Mouse (Mus musculus): Measurements from ENCODE around the gene Loxl3. TPM values are rescaled to one million over a fixed set of nuclear protein-coding genes. Genes with fewer than 3 reads are reported as not detected.

The Loxl3 gene
- total RNA-seq (2014; rRNA removed) (3.5 and 4.7 TPM in 2 replicates), polyA plus RNA-seq (2015; fragmentation: Nextera tagmentation; extraction: Ambion mirVana) (4.3 and 4.5 TPM in 2 replicates)

DNA sequence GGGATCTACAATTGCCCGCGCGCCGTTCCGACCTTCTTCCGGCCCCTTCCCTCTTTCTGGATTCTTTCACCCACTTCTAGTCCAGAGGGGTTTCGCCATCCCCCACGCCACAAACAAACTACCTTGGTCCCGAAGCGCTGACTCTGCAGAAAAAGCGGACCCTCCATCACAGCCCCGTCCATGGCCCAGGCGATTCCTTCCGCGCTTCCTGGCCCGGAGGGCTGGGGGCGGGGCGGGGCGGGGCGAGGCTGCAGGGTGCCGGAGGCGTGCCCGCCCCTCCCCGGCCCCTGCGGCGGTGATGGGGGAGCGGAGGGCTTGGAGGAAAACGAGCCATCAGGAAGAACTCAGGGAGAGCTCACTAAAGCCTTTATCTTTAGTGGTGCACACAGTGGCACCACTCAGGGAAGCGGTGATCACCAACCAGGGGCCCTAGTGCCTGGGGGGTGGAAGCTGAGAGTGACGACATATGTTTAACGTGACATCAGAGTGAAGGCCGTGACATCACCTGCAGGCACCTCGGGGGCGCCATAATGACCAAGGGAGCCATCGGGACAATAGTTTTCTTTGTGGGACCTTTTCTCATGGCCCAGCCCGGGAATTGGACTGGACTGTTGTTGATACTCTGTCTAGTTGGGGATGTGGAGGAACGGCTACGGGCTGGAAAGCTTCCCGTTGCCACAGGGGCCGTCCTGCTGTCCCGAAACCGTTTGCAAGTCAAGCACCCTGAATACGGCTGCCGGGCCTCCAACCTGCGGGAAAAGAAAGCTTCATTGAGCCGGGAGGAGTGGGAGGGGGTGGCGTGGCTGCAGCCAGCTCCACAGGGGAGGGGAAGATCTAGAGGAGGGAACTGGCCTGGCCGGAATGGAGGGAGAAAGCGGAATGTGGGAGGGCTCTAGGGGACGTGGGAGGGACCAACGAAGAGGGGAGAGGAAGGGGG is at the start of gene Loxl3, which contains the start of gene Dok1:
TSS of gene Loxl3 (plus strand) at position 925 of the 937 bp plus-strand sequence.
TSS of gene Dok1 (minus strand) at position 223 of the 937 bp plus-strand sequence.
- no peak for TF ChIP-seq CTCF (IDR thresholded peaks at IDR 0.05; ENCODE audit: low read depth)
- Histone ChIP-seq H3K27me3 (ENCODE audit: insufficient read depth, low read length) (peaks cover 24% of the 10 kb centered on the region), H3K4me2 (ENCODE audit: low read depth) (peak within 1 kb of the TSS; percentile 85), H3K9me3 (ENCODE audit: low read length) (no peaks in the 10 kb centered on the region), H3K36me3 (ENCODE audit: insufficient read depth) (no peaks in the 10 kb centered on the region), H3K4me1 (ENCODE audit: insufficient read depth) (peaks cover 19% of the 10 kb centered on the region), H3K4me3 (ENCODE audit: low read depth, low read length) (peak within 1 kb of the TSS; percentile 43), H3K27ac (ENCODE audit: low read depth, low read length) (peak within 1 kb of the TSS; percentile 36; the same call in 1 of the 2 replicates), H3K9ac (peak within 1 kb of the TSS; percentile 37)
- ATAC-seq = peak; percentile 74
- WGBS = under 1% methylated on average over 51 of the region's 51 CpGs
- DNase-seq = peak; percentile 43

GRCm38 (mm10) chr6:82987411-82987971 is 46.5 kb upstream of the Loxl3 start:
- TF ChIP-seq CTCF (IDR thresholded peaks at IDR 0.05; ENCODE audit: low read depth) = no peak
- DNase-seq (no peak), ATAC-seq (no peak)
- Histone ChIP-seq H3K4me2 (ENCODE audit: low read depth) (no peak overlapping the region), H3K36me3 (ENCODE audit: insufficient read depth) (no peaks in the 10 kb centered on the region), H3K27ac (ENCODE audit: low read depth, low read length) (no peak overlapping the region), H3K9me3 (ENCODE audit: low read length) (no peaks in the 10 kb centered on the region), H3K4me1 (ENCODE audit: insufficient read depth) (no peaks in the 10 kb centered on the region), H3K4me3 (ENCODE audit: low read depth, low read length) (no peak overlapping the region), H3K27me3 (ENCODE audit: insufficient read depth, low read length) (no peaks in the 10 kb centered on the region), H3K9ac (no peak overlapping the region)
- 39% methylated on average over 9 of the region's 9 CpGs for WGBS

- ATAC-seq = no peak
- no peak for TF ChIP-seq CTCF (IDR thresholded peaks at IDR 0.05; ENCODE audit: low read depth)
- no peak overlapping the region for H3K9ac ChIP-seq
Measured at GRCm38 (mm10) chr6:82993696-82994095, 40.3 kb upstream of the Loxl3 start.

DNA sequence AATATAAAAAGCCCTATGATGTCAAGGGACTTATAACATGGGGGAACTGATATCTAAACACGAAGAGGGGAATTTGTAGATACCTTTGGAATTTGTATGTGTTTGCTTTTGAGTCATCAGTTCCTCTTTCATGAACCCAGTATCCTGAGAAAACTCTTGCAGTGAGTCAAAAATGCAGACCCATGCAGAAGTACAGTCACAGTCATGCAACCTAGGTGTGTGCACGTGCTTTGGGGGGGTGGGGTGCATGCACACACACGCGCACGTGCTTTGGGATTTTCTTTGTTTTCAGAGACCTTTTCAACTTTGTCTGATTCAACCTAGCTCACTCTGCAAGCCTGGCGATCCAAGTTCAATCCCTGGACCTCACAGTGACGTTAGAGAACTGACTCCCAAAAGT is 39.6 kb upstream of the Loxl3 start:
- H3K4me3 ChIP-seq (ENCODE audit: low read depth, low read length) = no peak overlapping the region
- H3K27ac ChIP-seq (ENCODE audit: low read depth, low read length) = no peak overlapping the region
- no peaks in the 10 kb centered on the region for H3K36me3 ChIP-seq (ENCODE audit: insufficient read depth)
- no peak overlapping the region for H3K4me2 ChIP-seq (ENCODE audit: low read depth)
- TF ChIP-seq CTCF (IDR thresholded peaks at IDR 0.05; ENCODE audit: low read depth) = no peak
- ATAC-seq (no peak), DNase-seq (no peak)
- H3K9me3 ChIP-seq (ENCODE audit: low read length) = no peaks in the 10 kb centered on the region
- WGBS = 80% methylated on average over 7 of the region's 7 CpGs
- no peak overlapping the region for H3K9ac ChIP-seq
- H3K4me1 ChIP-seq (ENCODE audit: insufficient read depth) = no peaks in the 10 kb centered on the region
- no peaks in the 10 kb centered on the region for H3K27me3 ChIP-seq (ENCODE audit: insufficient read depth, low read length)

More at GRCm38 (mm10) chr6:82993696-82994095, 40.3 kb upstream of the Loxl3 start:
- H3K36me3 ChIP-seq (ENCODE audit: insufficient read depth) = no peaks in the 10 kb centered on the region
- no peak overlapping the region for H3K27ac ChIP-seq (ENCODE audit: low read depth, low read length)
- WGBS = 39% methylated on average over 1 of the region's 1 CpGs
- H3K4me3 ChIP-seq (ENCODE audit: low read depth, low read length) = no peak overlapping the region
- no peaks in the 10 kb centered on the region for H3K27me3 ChIP-seq (ENCODE audit: insufficient read depth, low read length)
- no peaks in the 10 kb centered on the region for H3K4me1 ChIP-seq (ENCODE audit: insufficient read depth)
- H3K4me2 ChIP-seq (ENCODE audit: low read depth) = no peak overlapping the region
- no peaks in the 10 kb centered on the region for H3K9me3 ChIP-seq (ENCODE audit: low read length)
- no peak for DNase-seq

- no peak overlapping the region for H3K4me3 ChIP-seq (ENCODE audit: low read depth, low read length)
- H3K9ac ChIP-seq = no peak overlapping the region
- peak; percentile 95 for DNase-seq
- 10% methylated on average over 11 of the region's 11 CpGs for WGBS
- peak; percentile 99 for TF ChIP-seq CTCF (IDR thresholded peaks at IDR 0.05; ENCODE audit: low read depth)
- H3K27ac ChIP-seq (ENCODE audit: low read depth, low read length) = no peak overlapping the region
- ATAC-seq = peak; percentile 99
- no peaks in the 10 kb centered on the region for H3K4me1 ChIP-seq (ENCODE audit: insufficient read depth)
- no peaks in the 10 kb centered on the region for H3K9me3 ChIP-seq (ENCODE audit: low read length)
- peak overlapping the region; percentile 28 for H3K4me2 ChIP-seq (ENCODE audit: low read depth)
- H3K36me3 ChIP-seq (ENCODE audit: insufficient read depth) = no peaks in the 10 kb centered on the region
- H3K27me3 ChIP-seq (ENCODE audit: insufficient read depth, low read length) = no peaks in the 10 kb centered on the region
Measured at GRCm38 (mm10) chr6:82996740-82997315, 37.1 kb upstream of the Loxl3 start.

DNA sequence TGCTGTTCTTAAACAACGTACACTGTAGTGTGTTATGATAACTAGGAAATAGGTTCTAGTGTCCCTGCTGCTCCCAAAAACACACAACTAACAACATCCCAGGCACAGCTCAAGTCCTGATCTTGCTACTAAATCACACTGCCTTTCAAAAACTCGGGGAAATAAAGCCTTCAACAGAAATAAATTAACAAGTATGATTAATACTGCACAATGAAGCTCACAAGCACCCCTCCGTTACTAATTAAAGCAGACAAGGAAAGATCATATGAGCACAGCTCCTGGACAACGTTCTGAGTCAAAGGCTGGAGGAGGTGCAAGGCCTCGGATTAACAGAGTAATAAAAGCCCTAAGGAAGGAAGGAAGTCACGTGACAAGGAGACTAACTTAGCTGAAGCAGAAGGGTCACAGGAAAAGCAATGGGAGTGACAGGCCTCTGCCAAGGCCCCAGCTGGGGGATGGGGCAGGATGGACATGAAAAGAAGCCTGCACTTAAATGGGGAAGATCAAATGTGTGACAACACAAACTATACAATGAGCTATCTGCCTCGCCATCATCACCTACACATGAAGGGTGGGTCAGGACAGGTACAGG is 36.4 kb upstream of the Loxl3 start:
- Histone ChIP-seq H3K4me1 (ENCODE audit: insufficient read depth) (no peaks in the 10 kb centered on the region), H3K27ac (ENCODE audit: low read depth, low read length) (no peak overlapping the region), H3K36me3 (ENCODE audit: insufficient read depth) (no peaks in the 10 kb centered on the region), H3K9ac (no peak overlapping the region), H3K27me3 (ENCODE audit: insufficient read depth, low read length) (no peaks in the 10 kb centered on the region), H3K4me3 (ENCODE audit: low read depth, low read length) (no peak overlapping the region), H3K9me3 (ENCODE audit: low read length) (no peaks in the 10 kb centered on the region), H3K4me2 (ENCODE audit: low read depth) (no peak overlapping the region)
- 37% methylated on average over 7 of the region's 7 CpGs for WGBS
- no peak for DNase-seq
- ATAC-seq = no peak
- TF ChIP-seq CTCF (IDR thresholded peaks at IDR 0.05; ENCODE audit: low read depth) = no peak
